Mouse (Mus musculus): ENCODE results near the gene Pold1. TPM values are rescaled to one million over a fixed set of nuclear protein-coding genes. Genes with fewer than 3 reads are reported as not detected.

Gene Pold1
- polyA plus RNA-seq, 1 experiment from 2014 or later: 25.3 TPM

DNA sequence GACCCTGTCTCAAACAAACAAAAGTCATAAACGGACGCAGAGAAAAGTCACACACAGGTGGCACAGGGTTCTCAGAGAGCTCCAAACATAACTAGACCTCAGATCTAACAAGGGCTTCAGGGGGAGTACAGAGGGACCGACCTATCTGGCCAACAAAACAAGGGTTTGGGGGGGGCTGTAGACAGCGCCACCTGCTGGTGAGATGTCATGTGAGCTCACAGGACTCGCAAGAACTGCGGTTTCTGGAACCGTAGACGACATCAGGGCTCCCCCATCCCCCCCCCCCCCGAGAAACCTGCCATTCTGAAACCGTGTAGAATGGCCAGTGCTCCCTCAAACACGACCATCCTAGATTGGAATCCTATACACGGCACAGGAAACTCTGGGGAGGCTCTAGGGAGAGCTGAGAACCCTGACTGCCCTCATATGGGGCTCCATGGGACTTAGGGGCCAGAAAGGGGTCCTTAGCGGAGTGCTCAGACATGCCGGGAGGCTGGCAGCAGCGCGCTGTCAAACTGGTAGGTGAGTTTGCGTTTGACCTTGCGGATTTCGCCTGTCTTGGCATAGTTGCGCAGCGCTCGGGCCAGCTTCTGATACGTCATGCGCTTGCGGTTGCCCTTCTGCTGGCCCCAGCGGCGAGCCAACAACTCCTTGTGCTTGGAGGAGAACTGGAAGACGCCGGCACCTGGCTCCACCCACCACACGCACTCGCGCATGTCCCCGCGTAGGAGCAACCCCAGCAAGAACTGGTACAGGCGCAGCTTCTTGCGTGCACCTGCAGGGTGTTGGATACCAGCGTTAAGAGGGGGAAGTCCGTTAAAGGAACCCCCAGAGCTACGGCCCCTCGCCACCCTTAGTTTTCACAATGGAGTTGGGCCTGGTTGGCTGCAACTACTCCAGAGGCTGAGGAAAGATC lies 20.9 kb downstream of the Pold1 start:
- WGBS: 6% methylated on average over 40 of the region's 40 CpGs

DNA sequence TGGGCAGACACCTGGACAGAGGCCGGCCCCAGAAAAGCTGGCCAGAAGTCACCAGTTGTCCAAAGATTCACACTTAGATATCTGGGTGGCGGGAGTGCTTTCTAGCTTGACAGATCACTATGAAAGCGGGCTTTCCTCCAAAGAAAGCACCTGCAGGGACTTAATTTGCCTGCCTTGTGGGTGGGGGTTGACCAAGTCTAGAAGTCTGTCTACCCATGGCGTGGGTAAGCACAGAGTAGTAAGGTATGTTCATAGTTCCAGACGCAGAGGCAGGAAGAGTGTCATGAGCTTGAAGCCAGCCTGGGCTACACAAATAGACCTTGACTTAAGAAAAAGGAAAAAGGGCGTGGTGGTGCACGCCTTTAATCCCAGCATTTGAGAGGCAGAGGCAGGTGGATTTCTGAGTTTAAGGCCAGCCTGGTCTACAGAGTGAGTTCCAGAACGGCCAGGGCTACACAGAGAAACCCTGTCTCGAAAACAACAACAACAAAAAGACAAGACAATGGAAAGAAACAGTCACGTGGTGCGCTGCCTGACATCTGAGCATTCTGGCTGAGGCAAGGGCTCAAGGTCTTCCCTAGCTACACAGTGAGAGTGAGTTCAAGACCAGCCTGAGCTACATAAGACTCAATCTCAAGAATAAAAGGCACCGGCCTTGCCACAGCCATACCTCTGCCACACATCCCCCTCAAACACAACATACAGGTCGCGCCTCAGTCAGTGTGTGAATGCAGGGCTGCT lies 22.1 kb downstream of the Pold1 start:
- no peak for ATAC-seq (replicated peaks)
- no peaks in the 10 kb centered on the region for H3K9me3 ChIP-seq
- no peaks in the 10 kb centered on the region for H3K36me3 ChIP-seq (replicated peaks)
- H3K4me3 ChIP-seq: no peak overlapping the region
- H3K27ac ChIP-seq: no peak overlapping the region
- WGBS: 88% methylated on average over 14 of the region's 14 CpGs
- H3K4me1 ChIP-seq: peaks cover 14% of the 10 kb centered on the region
- no peak overlapping the region for H3K4me2 ChIP-seq
- peaks cover 37% of the 10 kb centered on the region for H3K27me3 ChIP-seq (replicated peaks)
- no peak overlapping the region for H3K9ac ChIP-seq

More for the DNA sequence above, 20.9 kb downstream of the Pold1 start:
- H3K4me2 ChIP-seq: peak overlapping the region; percentile 65
- no peaks in the 10 kb centered on the region for H3K9me3 ChIP-seq
- no peaks in the 10 kb centered on the region for H3K36me3 ChIP-seq (replicated peaks)
- H3K27ac ChIP-seq: no peak overlapping the region
- 0 out of 2 replicates have a peak, but pooled peaks have one; percentile 24 for ATAC-seq (replicated peaks)
- H3K4me3 ChIP-seq: peak overlapping the region; percentile 33
- peaks cover 12% of the 10 kb centered on the region for H3K4me1 ChIP-seq
- H3K27me3 ChIP-seq (replicated peaks): peaks cover 32% of the 10 kb centered on the region
- peak overlapping the region; percentile 23 for H3K9ac ChIP-seq

DNA sequence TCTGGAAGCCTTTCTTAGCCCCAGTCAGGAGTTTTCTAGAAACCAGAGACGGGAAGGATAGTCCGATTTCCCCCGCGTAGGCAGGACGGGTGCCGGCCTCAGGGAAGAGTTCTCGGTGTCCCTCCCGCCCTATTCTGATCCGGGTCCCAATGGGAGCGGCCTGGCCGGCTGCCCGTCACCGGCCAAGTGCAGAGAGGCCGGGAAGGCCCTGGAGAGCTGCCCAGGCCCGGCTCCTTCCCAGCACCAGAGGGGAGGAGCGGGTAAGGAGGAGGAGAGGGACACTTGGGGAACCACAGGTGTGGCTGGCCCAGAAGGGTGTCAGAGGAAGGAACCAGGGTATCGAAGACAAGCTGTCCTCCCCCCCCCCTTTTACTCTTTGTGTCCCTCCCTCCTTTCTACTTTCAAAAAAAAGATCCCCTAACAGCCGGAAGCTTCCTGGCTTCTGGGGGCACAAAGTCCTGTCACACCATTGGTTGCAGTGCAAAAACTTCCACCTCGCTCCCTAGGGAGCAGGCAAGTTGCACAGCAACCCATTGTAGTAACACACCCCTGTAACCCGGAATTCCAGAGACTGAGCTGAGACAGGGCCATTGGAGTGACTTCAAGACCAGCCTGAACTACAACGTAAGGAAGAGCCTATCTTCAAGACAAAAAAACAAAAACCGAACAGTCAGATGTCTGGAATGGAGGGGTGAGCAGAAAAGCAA lies 23.4 kb downstream of the Pold1 start:
- no peak overlapping the region for H3K9ac ChIP-seq
- no peak for ATAC-seq (replicated peaks)
- H3K27me3 ChIP-seq (replicated peaks): peaks cover 37% of the 10 kb centered on the region

DNA sequence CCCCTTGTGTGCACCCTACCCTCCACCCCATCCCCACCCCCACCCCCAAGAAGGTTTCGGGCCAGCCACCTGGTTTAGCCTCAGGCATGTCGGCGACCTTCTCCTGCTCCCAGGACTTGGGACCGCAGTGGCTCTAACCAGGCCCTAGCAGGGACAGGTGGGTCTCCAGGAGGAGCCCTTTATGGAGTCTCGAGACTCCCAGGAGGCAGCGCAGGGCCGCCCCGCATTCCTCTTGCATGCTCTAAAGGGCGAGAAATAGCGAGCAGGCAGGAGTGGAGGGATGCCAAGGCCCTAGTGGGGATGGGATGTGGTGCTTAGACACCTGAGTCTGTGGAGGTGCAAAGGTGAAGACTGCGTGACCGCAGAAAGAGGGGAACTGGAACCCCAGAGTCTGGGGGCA lies 24.1 kb downstream of the Pold1 start, which contains the start of gene Mybpc2:
Gene Mybpc2, minus strand, starts transcription at position 155 of the 400 bp plus-strand sequence.
- Histone ChIP-seq H3K4me3 (no peak within 1 kb of the TSS), H3K9ac (no peak within 1 kb of the TSS), H3K9me3 (no peaks in the 10 kb centered on the region), H3K4me2 (peak within 1 kb of the TSS; percentile 10; the same call in 1 of the 2 replicates), H3K27me3 (replicated peaks) (peaks cover 34% of the 10 kb centered on the region), H3K27ac (no peak within 1 kb of the TSS), H3K4me1 (peaks cover 15% of the 10 kb centered on the region), H3K36me3 (replicated peaks) (no peaks in the 10 kb centered on the region)
- ATAC-seq (replicated peaks): no peak
- 42% methylated on average over 12 of the region's 12 CpGs for WGBS

More for the DNA sequence above, 23.4 kb downstream of the Pold1 start:
- Histone ChIP-seq H3K4me3 (no peak overlapping the region), H3K36me3 (replicated peaks) (no peaks in the 10 kb centered on the region), H3K27ac (no peak overlapping the region), H3K4me1 (peaks cover 15% of the 10 kb centered on the region), H3K4me2 (peak overlapping the region; percentile 10; the same call in 1 of the 2 replicates), H3K9me3 (no peaks in the 10 kb centered on the region)
- WGBS: 17% methylated on average over 21 of the region's 22 CpGs

DNA sequence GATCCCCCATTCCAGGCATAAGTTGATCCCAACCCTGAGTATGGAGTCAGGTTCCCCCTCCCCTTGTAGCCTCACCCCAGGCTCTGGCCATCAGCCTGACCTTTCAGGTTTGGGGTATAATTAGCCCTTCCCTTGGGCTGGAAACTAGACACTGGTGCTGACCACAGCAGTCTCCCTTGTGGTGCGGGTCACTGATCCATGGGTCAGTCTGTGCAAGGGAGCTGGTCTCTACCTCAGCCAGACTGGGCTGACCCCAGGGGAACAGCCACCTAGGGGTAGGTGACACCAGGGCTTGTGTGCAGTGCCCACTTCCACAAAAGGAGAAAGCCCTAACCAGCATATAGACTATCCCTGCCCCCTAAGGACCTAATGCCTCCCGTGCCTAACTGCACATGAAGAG lies 25.6 kb downstream of the Pold1 start:
- Histone ChIP-seq H3K9ac (no peak overlapping the region), H3K4me3 (no peak overlapping the region), H3K9me3 (no peaks in the 10 kb centered on the region), H3K4me1 (peaks cover 12% of the 10 kb centered on the region), H3K27ac (no peak overlapping the region), H3K36me3 (replicated peaks) (no peaks in the 10 kb centered on the region), H3K4me2 (no peak overlapping the region), H3K27me3 (replicated peaks) (peaks cover 25% of the 10 kb centered on the region)
- ATAC-seq (replicated peaks): no peak
- 89% methylated on average over 2 of the region's 2 CpGs for WGBS

DNA sequence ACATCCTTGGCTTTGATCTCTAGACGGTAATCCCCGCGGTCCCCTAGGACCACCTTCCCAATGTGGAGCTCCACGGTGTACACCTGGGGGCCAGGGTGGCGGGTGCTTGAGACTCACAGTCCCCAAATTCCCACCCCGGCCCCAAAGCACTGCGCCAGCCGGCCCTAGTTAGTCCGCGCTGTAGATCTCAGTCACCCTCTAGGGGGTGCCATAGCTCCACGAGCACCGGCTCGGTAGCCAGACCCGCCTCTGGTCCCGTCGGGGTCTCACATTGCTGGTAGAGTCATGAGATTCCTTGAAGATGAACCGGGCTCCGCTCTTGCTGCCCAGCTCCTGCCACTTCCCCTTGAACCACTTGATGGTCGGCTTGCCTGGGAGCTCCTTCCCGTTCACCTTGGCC lies 26.9 kb downstream of the Pold1 start:
- no peak overlapping the region for H3K9ac ChIP-seq
- no peaks in the 10 kb centered on the region for H3K36me3 ChIP-seq (replicated peaks)
- 3% methylated on average over 20 of the region's 20 CpGs for WGBS
- no peak; the same call in 1 of the 2 replicates for ATAC-seq (replicated peaks)
- H3K27ac ChIP-seq: no peak overlapping the region
- H3K9me3 ChIP-seq: no peaks in the 10 kb centered on the region
- H3K4me3 ChIP-seq: no peak overlapping the region
- peak overlapping the region; percentile 24 for H3K4me2 ChIP-seq
- H3K4me1 ChIP-seq: peaks cover 6% of the 10 kb centered on the region; the same call in 1 of the 2 replicates
- peaks cover 25% of the 10 kb centered on the region for H3K27me3 ChIP-seq (replicated peaks)

DNA sequence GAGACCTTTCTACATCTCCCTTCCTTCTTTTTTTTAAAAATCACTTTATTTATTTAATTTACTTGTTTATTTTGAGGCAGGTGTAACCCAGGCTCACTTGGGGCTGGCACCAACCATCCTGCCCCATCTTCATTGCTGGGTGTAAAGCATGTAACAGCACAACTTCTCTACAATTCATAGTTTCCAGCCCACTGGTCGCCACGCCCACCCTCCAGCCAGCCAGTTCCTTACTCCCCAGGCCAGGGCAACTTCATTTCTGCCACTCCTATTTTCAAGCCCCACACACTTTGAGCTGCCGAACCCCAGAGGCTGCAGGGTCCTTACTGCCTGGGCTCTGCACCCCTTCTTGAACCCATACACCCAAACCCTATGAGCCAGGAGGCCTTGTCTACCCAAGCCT lies 27.7 kb downstream of the Pold1 start:
- Histone ChIP-seq H3K36me3 (replicated peaks) (no peaks in the 10 kb centered on the region), H3K27ac (no peak overlapping the region), H3K9me3 (no peaks in the 10 kb centered on the region), H3K4me3 (no peak overlapping the region), H3K27me3 (replicated peaks) (peaks cover 25% of the 10 kb centered on the region), H3K9ac (no peak overlapping the region), H3K4me1 (peaks cover 6% of the 10 kb centered on the region; the same call in 1 of the 2 replicates), H3K4me2 (no peak overlapping the region)
- WGBS: 67% methylated on average over 3 of the region's 3 CpGs
- no peak for ATAC-seq (replicated peaks)

DNA sequence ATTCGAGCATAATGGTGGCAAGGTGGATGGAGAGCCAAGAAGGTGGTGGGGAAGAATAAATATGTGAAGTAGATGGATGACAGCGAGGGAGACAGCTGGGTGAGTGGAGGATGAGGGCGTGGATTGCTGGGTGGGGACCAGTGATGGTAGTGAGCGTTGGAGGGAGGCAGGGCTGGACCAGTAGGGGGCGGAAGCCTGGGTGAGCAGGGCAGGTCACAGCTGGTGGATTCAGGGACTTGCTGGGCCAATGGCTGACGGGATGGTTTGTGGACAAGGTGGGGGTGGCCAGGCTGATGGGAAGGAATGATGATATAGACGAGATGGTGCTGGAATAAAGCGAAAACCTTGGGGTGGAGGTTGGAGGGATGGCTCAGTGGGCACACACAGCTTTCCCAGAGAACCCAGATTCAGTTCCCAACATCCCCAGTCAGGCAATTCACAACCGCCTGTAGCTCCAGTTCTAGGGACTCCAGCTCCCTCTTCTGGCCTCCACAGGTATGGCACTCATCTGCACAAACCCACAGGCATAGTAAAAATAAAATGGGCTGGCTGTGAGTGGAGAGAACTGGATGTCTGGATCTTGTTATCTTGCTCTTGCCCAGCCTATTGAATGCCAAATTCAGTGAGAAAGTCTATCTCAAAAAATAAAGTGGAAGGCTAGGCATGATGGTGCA lies 29.3 kb downstream of the Pold1 start:
- H3K9ac ChIP-seq: no peak overlapping the region
- H3K4me2 ChIP-seq: no peak overlapping the region
- H3K4me3 ChIP-seq: no peak overlapping the region
- H3K27me3 ChIP-seq (replicated peaks): peaks cover 14% of the 10 kb centered on the region
- peaks cover 4% of the 10 kb centered on the region; the same call in 1 of the 2 replicates for H3K4me1 ChIP-seq
- no peak for ATAC-seq (replicated peaks)
- no peaks in the 10 kb centered on the region for H3K9me3 ChIP-seq
- H3K27ac ChIP-seq: no peak overlapping the region
- no peaks in the 10 kb centered on the region for H3K36me3 ChIP-seq (replicated peaks)
- 76% methylated on average over 9 of the region's 9 CpGs for WGBS

DNA sequence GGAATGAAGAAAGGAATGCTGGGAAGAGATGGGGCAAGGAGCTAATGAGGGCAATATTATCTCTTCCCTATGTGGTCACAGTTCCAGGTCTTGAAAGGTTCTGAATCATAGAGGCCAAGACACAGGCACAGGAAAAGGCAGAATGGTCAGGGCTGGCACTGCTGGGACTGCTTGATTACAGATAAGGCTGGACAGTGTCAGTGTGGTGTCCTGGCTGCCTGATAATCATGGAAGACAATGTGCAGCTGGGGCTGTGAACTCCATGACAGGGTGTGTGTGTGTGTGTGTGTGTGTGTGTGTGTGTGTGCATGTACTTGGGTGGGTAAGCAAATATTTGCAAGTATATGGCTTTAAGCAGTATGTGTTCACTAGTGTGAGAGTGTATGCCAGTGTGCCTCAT lies 41.2 kb downstream of the Pold1 start:
- no peak for ATAC-seq (replicated peaks)
- H3K4me3 ChIP-seq: no peak overlapping the region
- H3K27me3 ChIP-seq (replicated peaks): 0 out of 2 replicates have a peak, but pooled peaks cover 8% of the 10 kb centered on the region

DNA sequence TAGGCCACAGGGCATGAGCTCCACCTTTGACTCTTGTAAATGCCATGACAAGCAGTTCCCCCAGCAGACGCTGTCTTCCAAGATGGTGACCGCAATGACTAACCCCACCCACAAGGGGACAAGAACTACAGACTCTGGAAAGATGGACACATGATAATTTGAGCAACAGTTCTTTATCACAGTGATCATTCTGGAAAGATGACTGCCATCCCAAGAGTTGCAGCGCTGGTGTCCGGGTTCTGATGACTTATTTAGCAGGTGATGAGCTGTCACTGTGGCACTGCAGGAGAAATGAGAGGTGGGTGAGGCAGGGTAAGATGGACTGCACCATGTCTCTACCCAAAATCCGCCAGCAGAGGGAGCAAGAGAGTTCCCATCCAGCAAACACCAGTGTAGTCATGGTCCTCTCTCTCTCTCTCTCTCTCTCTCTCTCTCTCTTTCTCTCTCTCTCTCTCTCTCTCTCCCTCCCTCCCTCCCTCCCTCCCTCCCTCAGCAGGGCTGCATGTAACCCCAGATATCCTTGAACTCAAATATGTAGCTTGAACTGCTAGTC lies 47.0 kb downstream of the Pold1 start:
- Histone ChIP-seq H3K27me3 (replicated peaks) (no peaks in the 10 kb centered on the region), H3K9ac (no peak overlapping the region), H3K4me3 (no peak overlapping the region), H3K36me3 (replicated peaks) (no peaks in the 10 kb centered on the region), H3K4me1 (peaks cover 7% of the 10 kb centered on the region), H3K9me3 (no peaks in the 10 kb centered on the region), H3K27ac (no peak overlapping the region), H3K4me2 (no peak overlapping the region)
- ATAC-seq (replicated peaks): peak; percentile 48; the same call in 1 of the 2 replicates
- 37% methylated on average over 5 of the region's 5 CpGs for WGBS

More for the DNA sequence above, 41.2 kb downstream of the Pold1 start:
- no peaks in the 10 kb centered on the region for H3K9me3 ChIP-seq
- no peak overlapping the region for H3K4me2 ChIP-seq
- H3K36me3 ChIP-seq (replicated peaks): no peaks in the 10 kb centered on the region
- no peak overlapping the region for H3K27ac ChIP-seq
- no peaks in the 10 kb centered on the region for H3K4me1 ChIP-seq
- H3K9ac ChIP-seq: no peak overlapping the region

DNA sequence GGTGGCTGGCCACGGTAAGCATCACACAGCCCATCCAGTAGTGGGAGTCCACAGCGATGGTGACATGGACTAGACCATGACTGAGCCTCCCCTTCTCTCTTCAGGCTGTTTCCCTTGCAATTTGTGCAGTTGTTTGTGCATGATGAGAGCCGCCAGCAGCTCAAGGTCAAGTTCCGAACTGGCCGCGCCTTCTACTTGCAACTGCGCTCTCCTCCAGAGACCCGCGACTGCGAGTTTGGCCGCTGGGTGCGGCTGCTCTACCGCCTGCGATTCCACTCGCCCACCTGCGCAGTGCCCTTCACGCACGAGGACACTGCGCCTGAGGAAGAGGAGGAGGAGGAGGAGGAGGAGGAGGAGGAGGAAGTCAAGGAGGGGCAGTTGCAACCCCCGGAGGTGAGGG lies 48.6 kb downstream of the Pold1 start:
- Histone ChIP-seq H3K4me3 (no peak overlapping the region), H3K4me1 (peaks cover 15% of the 10 kb centered on the region), H3K9ac (no peak overlapping the region), H3K9me3 (no peaks in the 10 kb centered on the region), H3K27ac (no peak overlapping the region), H3K4me2 (no peak overlapping the region), H3K27me3 (replicated peaks) (no peaks in the 10 kb centered on the region), H3K36me3 (replicated peaks) (no peaks in the 10 kb centered on the region)
- 53% methylated on average over 20 of the region's 20 CpGs for WGBS
- ATAC-seq (replicated peaks): no peak
